Mouse (Mus musculus): ENCODE data around the gene Gm10639. TPM values are rescaled to one million over a fixed set of nuclear protein-coding genes. Genes with fewer than 3 reads are reported as not detected.
"Not testable (repeated sequence)": the region's sequence is repeated elsewhere in the genome, so short reads cannot be mapped to it uniquely, and the experiment has no call there.

Gm10639 gene
- total and polyA plus RNA-seq, 3 experiments = not detected

DNA sequence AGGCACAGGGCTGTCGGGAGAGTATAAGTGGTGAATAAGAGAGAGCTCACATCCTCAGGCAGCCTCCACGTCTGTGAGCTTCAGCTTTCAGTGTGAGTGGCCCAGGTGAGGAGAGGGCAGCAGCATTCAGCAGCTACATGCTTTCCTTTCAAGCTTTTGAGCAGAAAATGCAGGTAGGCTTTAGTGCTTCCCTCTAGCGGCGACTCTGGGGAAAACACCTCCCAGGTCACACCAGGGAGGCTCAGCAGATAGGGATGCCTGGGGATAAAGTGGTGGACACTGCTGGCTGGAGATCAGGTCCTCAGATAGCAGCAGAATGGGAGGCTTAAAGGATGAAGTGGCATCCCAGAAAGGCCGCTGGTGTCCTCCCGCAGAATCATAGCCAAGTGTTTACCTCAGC, 6.4 kb downstream of the Gm10639 start:
- TF ChIP-seq CTCF (IDR thresholded peaks at IDR 0.05; ENCODE audit: low read depth, low read length) = peak; percentile 65
- DNase-seq (ENCODE audit: low spot score) (peak; percentile 16), ATAC-seq (ENCODE audit: extremely low read depth, insufficient number of reproducible peaks, low FRiP score, poor library complexity, severe bottlenecking) (peak; percentile 54; the same call in 1 of the 2 replicates)
- H3K9me3 ChIP-seq (replicated peaks); H3K4me3 ChIP-seq (ENCODE audit: low read depth, low read length); H3K36me3 ChIP-seq (replicated peaks); H3K4me1 ChIP-seq (ENCODE audit: insufficient read depth, low read depth, low read length); H3K27me3 ChIP-seq (ENCODE audit: insufficient read depth, low read length): not testable (repeated sequence)

DNA sequence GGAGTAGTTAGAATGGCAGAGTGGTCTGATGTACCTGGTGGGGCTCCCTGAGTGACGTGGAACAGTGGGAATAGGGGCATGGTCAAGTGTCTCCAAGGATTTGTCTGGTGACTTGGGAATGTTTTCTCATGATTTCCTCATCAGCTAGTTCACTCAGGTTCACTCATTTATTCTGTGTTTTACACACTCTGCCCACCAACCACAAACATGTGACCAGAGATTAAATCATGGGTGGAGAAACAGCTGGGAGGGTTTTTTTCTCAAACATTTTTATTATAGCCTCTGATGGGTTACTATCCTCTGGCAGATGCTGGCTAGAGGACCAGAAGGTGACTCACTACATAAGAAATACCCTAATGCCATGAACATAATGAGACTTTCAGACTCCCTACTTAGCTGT, 8.5 kb downstream of the Gm10639 start:
- no peaks in the 10 kb centered on the region for H3K9me3 ChIP-seq (replicated peaks)
- no peak overlapping the region for H3K4me3 ChIP-seq (ENCODE audit: low read depth, low read length)
- DNase-seq (ENCODE audit: low spot score) (no peak), ATAC-seq (ENCODE audit: extremely low read depth, insufficient number of reproducible peaks, low FRiP score, poor library complexity, severe bottlenecking) (no peak)
- no peaks in the 10 kb centered on the region for H3K36me3 ChIP-seq (replicated peaks)
- H3K4me1 ChIP-seq (ENCODE audit: insufficient read depth, low read depth, low read length) = no peaks in the 10 kb centered on the region
- TF ChIP-seq CTCF (IDR thresholded peaks at IDR 0.05; ENCODE audit: low read depth, low read length) (no peak), POLR2AphosphoS5 (IDR thresholded peaks at IDR 0.05; ENCODE audit: insufficient replicate concordance, low read depth, low read length) (no peak), GATA1 (IDR thresholded peaks at IDR 0.05; ENCODE audit: borderline replicate concordance, low read length) (no peak), GATA2 (IDR thresholded peaks at IDR 0.05; ENCODE audit: borderline replicate concordance, low read depth, low read length) (no peak), TAL1 (conservative IDR thresholded peaks at IDR 0.05; ENCODE audit: low read depth, low read length) (no peak)
- H3K27me3 ChIP-seq (ENCODE audit: insufficient read depth, low read length) = no peaks in the 10 kb centered on the region

DNA sequence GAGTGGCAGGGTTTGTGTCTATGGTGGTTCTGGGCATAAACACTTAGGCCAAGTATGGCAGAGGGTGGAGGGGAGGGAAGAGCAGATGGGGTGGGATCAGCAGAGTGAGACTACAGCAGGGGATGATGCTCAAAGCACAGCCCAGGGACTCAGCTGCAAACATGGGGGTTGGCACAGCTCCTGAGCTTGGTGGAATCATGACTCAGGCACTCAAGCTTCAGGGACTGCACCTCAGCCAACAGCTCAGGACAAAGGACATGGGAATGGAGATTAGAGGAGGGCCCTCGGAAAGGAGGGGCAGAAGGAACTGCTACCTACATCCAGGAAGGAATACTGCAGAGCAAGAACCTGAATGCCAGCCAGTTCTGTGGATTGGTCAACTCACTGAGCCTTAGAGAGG, 9.4 kb downstream of the Gm10639 start:
- H3K9me3 ChIP-seq (replicated peaks); H3K36me3 ChIP-seq (replicated peaks); H3K4me3 ChIP-seq (ENCODE audit: low read depth, low read length); DNase-seq (ENCODE audit: low spot score); H3K4me1 ChIP-seq (ENCODE audit: insufficient read depth, low read depth, low read length); H3K27me3 ChIP-seq (ENCODE audit: insufficient read depth, low read length); ATAC-seq (ENCODE audit: extremely low read depth, insufficient number of reproducible peaks, low FRiP score, poor library complexity, severe bottlenecking): not testable (repeated sequence)

DNA sequence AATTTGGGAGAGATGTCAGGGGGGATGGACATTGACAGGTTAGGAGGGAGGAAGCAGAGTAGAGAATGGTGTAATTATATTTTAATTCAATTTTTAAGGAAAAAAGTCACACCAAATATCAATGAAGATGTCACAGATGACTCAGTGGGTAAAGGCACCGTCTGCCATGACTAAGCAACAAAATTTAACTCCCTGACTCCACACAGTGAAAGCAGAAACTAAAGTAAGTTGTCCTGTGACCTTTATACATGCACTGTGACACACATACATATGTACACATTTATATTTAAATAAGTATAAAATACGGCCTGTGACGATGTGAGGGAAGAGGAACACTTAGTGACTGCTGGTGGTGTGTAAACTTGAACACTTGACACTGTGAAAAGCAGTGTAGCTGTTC, 18.4 kb downstream of the Gm10639 start:
- not testable (repeated sequence) for H3K27me3 ChIP-seq (ENCODE audit: insufficient read depth, low read length); H3K4me3 ChIP-seq (ENCODE audit: low read depth, low read length); H3K4me1 ChIP-seq (ENCODE audit: insufficient read depth, low read depth, low read length); DNase-seq (ENCODE audit: low spot score); H3K36me3 ChIP-seq (replicated peaks); ATAC-seq (ENCODE audit: extremely low read depth, insufficient number of reproducible peaks, low FRiP score, poor library complexity, severe bottlenecking); H3K9me3 ChIP-seq (replicated peaks)

DNA sequence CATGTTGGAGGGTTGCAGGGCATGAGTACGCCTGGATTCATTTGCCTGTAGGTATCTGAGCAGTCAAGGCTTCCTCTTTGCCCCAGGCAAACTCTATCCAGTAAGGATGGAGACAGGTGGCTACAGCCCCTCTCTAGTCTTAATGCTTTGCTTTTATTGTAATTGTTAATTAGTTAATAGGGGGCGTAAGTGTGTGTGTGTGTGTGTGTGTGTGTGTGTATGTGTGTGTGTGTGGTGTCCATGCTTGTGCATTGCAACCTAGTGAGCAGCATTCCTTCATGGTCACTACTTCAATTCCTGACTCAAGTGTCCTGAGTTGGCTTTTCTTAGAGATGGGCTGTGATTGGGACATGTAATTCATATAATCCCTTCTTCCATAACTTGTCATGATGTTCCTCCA, 25.0 kb downstream of the Gm10639 start, which contains the start of gene Omt2a:
Gene Omt2a (minus strand): TSS at position 101 of the 400 bp plus-strand sequence.
- no peaks in the 10 kb centered on the region for H3K4me1 ChIP-seq (ENCODE audit: insufficient read depth, low read depth, low read length)
- TF ChIP-seq GATA1 (IDR thresholded peaks at IDR 0.05; ENCODE audit: borderline replicate concordance, low read length) (no peak), GATA2 (IDR thresholded peaks at IDR 0.05; ENCODE audit: borderline replicate concordance, low read depth, low read length) (no peak), POLR2AphosphoS5 (IDR thresholded peaks at IDR 0.05; ENCODE audit: insufficient replicate concordance, low read depth, low read length) (no peak), TAL1 (conservative IDR thresholded peaks at IDR 0.05; ENCODE audit: low read depth, low read length) (no peak), CTCF (IDR thresholded peaks at IDR 0.05; ENCODE audit: low read depth, low read length) (no peak)
- DNase-seq (ENCODE audit: low spot score) = no peak
- H3K27me3 ChIP-seq (ENCODE audit: insufficient read depth, low read length) = no peaks in the 10 kb centered on the region
- no peak for ATAC-seq (ENCODE audit: extremely low read depth, insufficient number of reproducible peaks, low FRiP score, poor library complexity, severe bottlenecking)
- H3K36me3 ChIP-seq (replicated peaks) = no peaks in the 10 kb centered on the region
- H3K4me3 ChIP-seq (ENCODE audit: low read depth, low read length) = no peak within 1 kb of the TSS
- H3K9me3 ChIP-seq (replicated peaks) = no peaks in the 10 kb centered on the region

DNA sequence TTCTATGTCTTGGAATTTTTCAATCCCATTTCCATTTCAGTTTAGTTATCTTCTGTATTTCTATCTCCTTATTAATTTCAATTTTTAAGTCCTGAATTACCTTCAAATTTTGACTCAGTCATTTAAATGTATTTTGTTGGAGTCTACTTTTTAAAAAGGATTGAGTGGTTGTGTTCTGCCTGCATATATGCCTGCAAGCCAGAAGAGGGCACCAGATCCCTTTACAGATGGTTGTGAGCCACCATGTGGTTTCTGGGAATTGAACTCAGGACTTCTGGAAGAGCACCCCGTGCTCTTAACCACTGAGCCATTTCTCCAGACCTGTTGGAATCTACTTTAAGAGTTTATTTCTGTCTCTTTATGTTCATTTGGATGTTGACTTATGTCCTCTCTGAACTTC, 29.8 kb downstream of the Gm10639 start:
- H3K36me3 ChIP-seq (replicated peaks) = no peaks in the 10 kb centered on the region
- DNase-seq (ENCODE audit: low spot score) = no peak
- TF ChIP-seq GATA1 (IDR thresholded peaks at IDR 0.05; ENCODE audit: borderline replicate concordance, low read length) = no peak
- TF ChIP-seq GATA2 (IDR thresholded peaks at IDR 0.05; ENCODE audit: borderline replicate concordance, low read depth, low read length) = no peak
- no peak for TF ChIP-seq CTCF (IDR thresholded peaks at IDR 0.05; ENCODE audit: low read depth, low read length)
- H3K4me1 ChIP-seq (ENCODE audit: insufficient read depth, low read depth, low read length) = no peaks in the 10 kb centered on the region
- no peaks in the 10 kb centered on the region for H3K27me3 ChIP-seq (ENCODE audit: insufficient read depth, low read length)
- H3K4me3 ChIP-seq (ENCODE audit: low read depth, low read length) = no peak overlapping the region
- no peak for ATAC-seq (ENCODE audit: extremely low read depth, insufficient number of reproducible peaks, low FRiP score, poor library complexity, severe bottlenecking)
- H3K9me3 ChIP-seq (replicated peaks) = no peaks in the 10 kb centered on the region

DNA sequence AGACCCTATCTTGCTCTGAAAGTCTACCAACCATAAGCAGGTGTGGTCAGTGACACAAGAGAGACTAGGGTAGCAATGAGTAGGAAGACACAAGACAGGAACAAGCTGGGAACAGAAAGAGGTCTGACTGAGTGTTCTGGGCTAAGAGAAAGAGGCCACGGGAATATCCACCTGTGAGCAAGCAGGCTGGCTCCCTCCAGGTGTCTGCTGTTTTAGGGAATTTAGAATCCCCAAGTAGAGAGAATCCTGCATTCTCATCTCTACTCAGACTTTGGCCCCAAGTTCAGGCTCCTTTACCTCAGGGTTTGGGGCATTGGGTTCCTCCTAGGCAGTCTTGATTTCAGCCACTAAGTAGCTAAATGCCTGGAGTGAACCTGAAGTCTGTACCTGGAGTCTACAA, 37.6 kb downstream of the Gm10639 start, which contains the start of gene Omt2b:
Gene Omt2b (plus strand): TSS at position 301 of the 400 bp plus-strand sequence.
- not testable (repeated sequence) for H3K4me1 ChIP-seq (ENCODE audit: insufficient read depth, low read depth, low read length); ATAC-seq (ENCODE audit: extremely low read depth, insufficient number of reproducible peaks, low FRiP score, poor library complexity, severe bottlenecking); H3K9me3 ChIP-seq (replicated peaks); DNase-seq (ENCODE audit: low spot score); H3K36me3 ChIP-seq (replicated peaks); H3K27me3 ChIP-seq (ENCODE audit: insufficient read depth, low read length); H3K4me3 ChIP-seq (ENCODE audit: low read depth, low read length)

DNA sequence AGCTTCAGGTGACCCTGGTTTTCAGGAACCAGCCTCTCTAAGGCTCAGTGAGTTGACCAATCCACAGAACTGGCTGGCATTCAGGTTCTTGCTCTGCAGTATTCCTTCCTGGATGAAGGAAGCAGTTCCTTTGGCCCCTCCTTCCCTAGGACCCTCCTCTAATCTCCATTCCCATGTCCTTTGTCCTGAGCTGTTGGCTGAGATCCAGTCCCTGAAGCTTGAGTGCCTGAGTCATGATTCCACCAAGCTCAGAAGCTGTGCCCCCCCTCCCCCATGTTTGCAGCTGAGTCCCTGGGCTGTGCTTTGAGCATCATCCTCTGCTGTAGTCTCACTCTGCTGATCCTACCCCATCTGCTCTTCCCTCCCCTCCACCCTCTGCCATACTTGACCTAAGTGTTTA, 47.3 kb downstream of the Gm10639 start:
- DNase-seq (ENCODE audit: low spot score); H3K27me3 ChIP-seq (ENCODE audit: insufficient read depth, low read length); H3K36me3 ChIP-seq (replicated peaks); H3K4me3 ChIP-seq (ENCODE audit: low read depth, low read length); H3K9me3 ChIP-seq (replicated peaks); ATAC-seq (ENCODE audit: extremely low read depth, insufficient number of reproducible peaks, low FRiP score, poor library complexity, severe bottlenecking); H3K4me1 ChIP-seq (ENCODE audit: insufficient read depth, low read depth, low read length): not testable (repeated sequence)

Data from G1E (cell line).